Mouse (Mus musculus) left cerebral cortex, adult 8-10 months (tissue): ENCODE data around the gene Rhot2. TPM values are rescaled to one million over a fixed set of nuclear protein-coding genes. Genes with fewer than 3 reads are reported as not detected.
A peak's percentile ranks its signal among the peaks of the same experiment; 100 is the strongest.
"Not testable (repeated sequence)": the region's sequence is repeated elsewhere in the genome, so short reads cannot be mapped to it uniquely, and the experiment has no call there.

Source experiments
- DNase-seq, 2 experiments: peaks; one replicate each; pipeline ENCODE4 v3.0.0; 2022; ENCODE audit warnings: low spot score in 2 of 2
- total RNA-seq, 4 experiments: library from RNA; stranded (reverse); gene quantifications; 2 replicates each; pipeline ENCODE4 v1.2.4; 2022

Rhot2 gene
- total RNA-seq, 4 experiments from 2014 or later = 59.9 to 86.5 (median 78.9) TPM

GRCm38 (mm10) chr17:25828712-25829557 lies 15.7 kb downstream of the Rhot2 start, which contains the start of gene Jmjd8:
Jmjd8 (plus strand) TSS chr17:25828867.
- DNase-seq = peak in 1 of 2 experiments; percentile 81

- no peak for DNase-seq
Measured at GRCm38 (mm10) chr17:25828223-25828594, 16.4 kb downstream of the Rhot2 start.

DNA sequence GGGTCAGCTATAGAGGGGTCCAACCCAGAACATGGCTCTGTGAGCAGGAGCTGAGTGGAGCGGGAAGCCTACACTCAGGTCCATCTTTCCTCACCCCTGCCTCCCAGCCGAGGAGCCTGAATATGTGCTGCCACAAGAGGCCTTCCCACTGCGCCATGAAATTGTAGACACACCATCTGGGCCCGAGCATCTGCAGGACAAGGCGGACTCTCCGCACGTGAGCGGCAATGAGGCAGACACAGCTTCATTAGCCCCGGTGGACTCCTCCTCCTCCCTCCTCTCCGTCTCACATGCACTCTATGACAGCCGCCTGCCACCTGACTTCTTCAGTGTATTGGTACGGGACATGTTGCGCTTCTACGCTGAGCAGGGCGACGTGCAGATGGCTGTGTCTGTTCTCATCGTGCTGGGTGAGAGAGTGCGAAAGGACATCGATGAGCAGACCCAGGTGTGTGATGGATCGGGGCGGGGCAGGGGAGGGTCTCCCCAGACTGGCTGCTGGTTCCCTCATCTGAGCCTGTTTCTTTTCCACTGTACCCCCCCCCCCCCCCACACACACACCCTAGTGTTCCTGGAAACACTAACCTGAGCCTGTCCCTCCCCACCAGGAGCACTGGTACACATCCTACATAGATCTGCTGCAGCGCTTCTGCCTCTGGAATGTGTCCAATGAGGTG lies 17.0 kb downstream of the Rhot2 start:
- DNase-seq = no peak

- no peak for DNase-seq
Measured at GRCm38 (mm10) chr17:25827011-25827410, 17.6 kb downstream of the Rhot2 start.

DNA sequence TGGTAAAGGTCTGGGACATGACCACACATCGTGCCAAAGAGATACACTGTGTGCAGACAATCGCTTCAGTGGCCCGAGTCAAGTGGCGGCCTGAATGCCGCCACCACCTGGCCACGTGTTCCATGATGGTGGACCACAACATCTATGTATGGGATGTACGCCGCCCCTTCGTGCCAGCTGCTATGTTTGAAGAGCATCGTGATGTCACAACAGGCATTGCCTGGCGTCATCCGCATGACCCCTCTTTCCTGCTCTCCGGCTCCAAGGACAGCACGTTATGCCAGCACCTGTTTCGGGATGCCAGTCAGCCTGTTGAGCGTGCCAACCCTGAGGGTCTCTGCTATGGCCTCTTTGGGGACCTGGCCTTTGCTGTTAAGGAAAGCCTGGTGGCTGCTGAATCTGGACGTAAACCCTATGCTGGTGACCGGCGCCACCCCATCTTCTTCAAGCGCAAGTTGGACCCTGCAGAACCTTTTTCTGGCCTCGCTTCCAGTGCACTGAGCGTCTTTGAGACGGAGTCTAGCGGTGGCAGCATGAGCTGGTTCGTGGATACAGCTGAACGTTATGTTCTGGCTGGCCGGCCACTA lies 18.6 kb downstream of the Rhot2 start:
- DNase-seq = no peak

- no peak for DNase-seq
Measured at GRCm38 (mm10) chr17:25825311-25825710, 19.3 kb downstream of the Rhot2 start.

DNA sequence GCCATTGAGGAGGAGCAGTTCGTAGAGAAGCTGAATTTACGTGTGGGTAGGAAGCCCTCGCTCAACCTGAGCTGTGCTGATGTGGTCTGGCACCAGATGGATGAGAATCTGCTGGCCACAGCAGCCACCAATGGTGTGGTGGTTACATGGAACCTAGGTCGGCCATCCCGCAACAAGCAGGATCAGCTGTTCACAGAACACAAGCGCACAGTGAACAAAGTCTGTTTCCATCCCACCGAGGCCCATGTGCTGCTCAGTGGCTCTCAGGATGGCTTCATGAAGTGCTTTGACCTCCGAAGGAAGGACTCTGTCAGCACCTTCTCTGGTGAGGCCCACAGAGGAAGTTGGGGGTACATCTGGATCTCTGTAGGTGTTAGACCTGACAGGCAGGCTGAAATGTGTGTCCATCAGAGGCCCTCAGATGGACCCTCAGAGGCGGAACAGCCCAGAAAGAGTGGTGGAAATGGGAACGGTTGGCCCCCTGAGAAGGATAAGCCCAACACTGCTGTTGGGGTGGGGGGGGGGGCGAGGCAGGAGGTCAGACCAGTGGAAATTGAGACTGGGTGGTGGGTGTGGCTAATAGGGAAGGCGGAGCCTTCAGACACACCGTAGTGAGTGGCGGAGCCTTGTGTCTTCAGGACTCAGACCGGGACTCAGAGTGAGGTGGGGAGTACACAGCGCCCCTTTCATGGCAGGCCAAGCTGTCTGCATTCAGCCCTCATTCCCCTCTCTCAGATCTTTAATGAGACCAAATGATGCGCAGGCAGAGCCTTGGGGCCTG lies 20.1 kb downstream of the Rhot2 start:
- no peak for DNase-seq

DNA sequence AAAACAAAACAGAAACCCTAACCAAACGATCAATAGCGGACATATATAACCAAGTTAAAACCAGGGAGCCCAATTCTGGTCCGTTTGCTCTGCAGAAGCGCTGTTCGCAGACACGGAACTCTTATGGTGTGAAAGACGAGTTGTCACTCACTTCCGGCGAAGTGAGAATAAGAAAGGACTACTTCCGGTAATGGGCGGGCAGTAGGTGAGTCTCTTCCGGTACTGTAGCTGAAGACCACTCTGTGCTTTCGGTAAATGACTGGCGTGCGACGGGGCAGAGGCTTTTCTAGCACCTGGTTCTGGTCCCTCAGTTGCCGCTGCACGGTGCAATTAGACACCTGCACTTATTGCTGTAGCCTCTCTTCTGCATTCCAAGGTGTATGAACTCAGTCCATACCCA lies 21.2 kb downstream of the Rhot2 start, which contains the start of gene Wdr24:
TSS of gene Wdr24 (plus strand) at position 176 of the 400 bp plus-strand sequence.
- peak in 1 of 2 experiments; percentile 73 for DNase-seq

GRCm38 (mm10) chr17:25818851-25819780 lies 25.5 kb downstream of the Rhot2 start:
- no peak for DNase-seq

DNA sequence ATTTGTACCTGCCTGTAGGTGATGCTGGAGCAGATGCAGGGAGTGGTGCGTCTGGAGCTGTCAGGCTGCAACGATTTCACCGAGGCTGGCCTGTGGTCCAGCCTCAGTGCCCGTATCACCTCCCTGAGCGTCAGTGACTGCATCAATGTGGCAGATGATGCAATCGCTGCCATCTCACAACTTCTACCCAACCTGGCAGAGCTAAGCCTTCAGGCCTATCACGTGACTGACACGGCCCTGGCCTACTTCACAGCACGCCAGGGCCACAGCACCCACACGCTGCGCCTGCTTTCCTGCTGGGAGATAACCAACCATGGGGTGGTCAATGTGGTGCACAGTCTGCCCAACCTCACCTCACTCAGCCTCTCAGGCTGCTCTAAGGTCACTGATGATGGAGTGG lies 27.0 kb downstream of the Rhot2 start:
- no peak for DNase-seq

- DNase-seq = peak; percentile 69 to 89
Measured at GRCm38 (mm10) chr17:25813471-25813870, 31.2 kb downstream of the Rhot2 start.

DNA sequence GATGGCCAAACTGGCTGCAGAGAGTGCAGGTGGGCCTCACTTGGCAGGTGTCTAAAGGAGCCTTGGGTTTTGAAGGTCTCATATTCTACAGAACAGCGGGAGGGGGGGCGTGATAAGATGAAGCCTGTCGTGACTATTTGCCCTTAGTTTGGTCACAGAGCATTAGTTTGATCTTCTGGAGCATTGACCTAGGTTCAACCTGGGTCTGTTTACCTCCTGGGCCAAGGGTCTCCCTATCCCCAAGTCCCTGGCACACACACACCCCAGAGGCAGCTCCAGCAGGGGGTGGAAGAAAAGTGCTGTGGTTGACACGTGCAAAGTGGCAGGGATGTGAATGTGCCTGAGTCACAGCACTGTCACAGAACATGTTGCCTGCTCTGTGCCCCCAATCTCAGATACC lies 33.8 kb downstream of the Rhot2 start:
- DNase-seq = no peak

DNA sequence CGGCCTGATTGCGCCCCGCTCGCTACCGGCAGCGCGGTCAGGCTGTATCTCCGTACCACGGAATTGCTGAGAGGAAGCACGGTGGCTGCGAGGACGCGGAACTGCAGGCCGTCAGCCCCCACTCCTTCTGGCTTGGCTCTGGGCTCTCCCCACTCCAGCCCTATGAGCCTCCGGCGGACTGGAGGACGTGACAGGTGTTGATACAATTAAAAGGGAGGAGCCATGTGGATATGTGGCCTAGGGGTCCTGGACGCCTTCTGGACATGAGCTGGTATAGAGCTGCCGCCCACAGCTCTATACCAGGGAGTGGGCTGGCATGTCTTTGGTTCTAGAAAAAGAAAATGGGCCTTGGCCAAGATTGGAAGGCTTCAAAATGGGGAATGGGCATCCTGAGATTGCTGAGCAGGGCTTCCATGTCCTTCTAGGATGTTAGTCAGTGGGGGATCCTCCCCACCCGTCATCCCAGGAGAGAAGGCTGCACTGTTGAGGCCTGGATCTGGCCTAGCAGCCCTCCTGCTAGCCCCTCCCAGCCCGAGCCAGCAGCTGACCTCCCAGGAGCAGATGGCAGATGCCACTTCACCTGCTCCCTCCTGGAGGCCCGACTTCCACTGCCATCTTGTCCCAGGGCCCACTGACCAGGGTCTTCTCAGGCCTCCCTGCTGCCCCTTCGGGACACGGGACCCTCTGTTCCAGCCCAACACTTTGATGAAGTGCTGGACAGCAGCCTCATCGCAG lies 34.9 kb downstream of the Rhot2 start:
- DNase-seq = no peak

DNA sequence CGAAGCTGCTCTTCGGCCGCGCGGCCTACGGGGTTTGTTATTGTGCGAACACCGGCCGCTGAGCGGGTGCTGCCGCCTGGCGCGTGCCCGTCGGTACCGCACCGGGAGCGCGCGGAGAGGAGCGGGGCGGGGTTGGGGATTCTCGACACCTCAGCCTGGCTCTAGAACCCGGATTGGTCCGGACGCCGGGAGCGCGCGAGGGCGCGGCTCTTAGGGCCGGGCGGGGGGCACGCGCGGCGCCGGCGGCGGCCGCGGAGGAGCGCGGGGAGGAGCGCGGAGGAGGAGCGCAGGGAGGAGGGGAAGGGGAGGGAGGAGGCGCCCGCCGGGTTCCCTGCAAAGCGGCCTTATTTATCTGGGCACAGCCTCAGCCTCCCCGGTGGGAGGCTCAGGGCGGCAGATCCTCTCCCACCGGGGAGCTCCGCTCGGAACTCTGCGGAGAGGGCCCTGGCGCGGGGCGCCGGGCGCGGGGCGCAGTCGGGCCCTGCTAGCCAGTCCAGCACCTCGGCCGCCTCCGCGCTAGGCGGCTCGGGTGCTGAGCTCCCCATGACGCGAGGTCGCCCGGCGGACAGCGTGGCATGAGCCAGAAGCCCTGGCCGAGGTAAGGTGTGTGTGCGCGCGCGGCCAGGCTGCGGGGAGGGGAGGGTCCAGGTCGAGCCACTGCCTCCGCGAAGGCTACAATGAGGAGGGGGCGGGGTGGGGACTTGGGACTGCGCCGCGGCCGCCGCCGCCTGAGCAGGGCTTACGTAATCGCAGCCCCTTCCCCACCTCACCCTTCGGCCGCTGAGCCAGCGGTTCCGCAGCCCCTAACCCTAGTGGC lies 35.7 kb downstream of the Rhot2 start, which contains the start of gene Fbxl16:
TSS of gene Fbxl16 (plus strand) at position 297 of the 817 bp plus-strand sequence.
- peak in 1 of 2 experiments; percentile 92 for DNase-seq

GRCm38 (mm10) chr17:25808028-25808427 lies 36.6 kb downstream of the Rhot2 start:
- no peak for DNase-seq

GRCm38 (mm10) chr17:25807452-25807851 lies 37.2 kb downstream of the Rhot2 start:
- DNase-seq = not testable (repeated sequence)

- no peak for DNase-seq
Measured at GRCm38 (mm10) chr17:25806507-25806906, 38.1 kb downstream of the Rhot2 start.

GRCm38 (mm10) chr17:25802825-25803517 lies 41.7 kb downstream of the Rhot2 start:
- DNase-seq = peak in 1 of 2 experiments; percentile 91
